Mouse (Mus musculus) limb, embryonic 12.5 days (tissue): ENCODE results near the gene Pard3b. TPM values are rescaled to one million over a fixed set of nuclear protein-coding genes. Genes with fewer than 3 reads are reported as not detected.

Source experiments
- ATAC-seq: fragments of 200-750 bp; cut with Nextera tagmentation; 2 replicates; pipeline ENCODE4 v1.8.0; 2017; ENCODE audit warnings: low read depth, moderate TSS enrichment; ENCODE audit not compliant: insufficient number of reproducible peaks, insufficient read depth, low FRiP score, low TSS enrichment
- H3K27ac ChIP-seq: fragments of 300-500 bp; sonication (generic); 2 replicates; pipeline ENCODE4 v1.5.1; 2016; ENCODE audit warnings: mild to moderate bottlenecking, moderate library complexity
- H3K27me3 ChIP-seq: fragments of 300-500 bp; sonication (generic); 2 replicates; pipeline ENCODE4 v1.6.1; 2016; ENCODE audit warnings: mild to moderate bottlenecking, moderate library complexity
- H3K36me3 ChIP-seq: fragments of 300-500 bp; sonication (generic); 2 replicates; pipeline ENCODE4 v1.6.1; 2016; ENCODE audit warnings: mild to moderate bottlenecking, moderate library complexity
- H3K4me1 ChIP-seq: fragments of 300-500 bp; sonication (generic); replicated peaks from 2 replicates; pipeline ENCODE4 v1.6.1; 2016
- H3K4me2 ChIP-seq: fragments of 300-500 bp; sonication (generic); 2 replicates; pipeline ENCODE4 v1.6.1; 2016; ENCODE audit warnings: mild to moderate bottlenecking, moderate library complexity
- H3K4me3 ChIP-seq: fragments of 300-500 bp; sonication (generic); replicated peaks from 2 replicates; pipeline ENCODE4 v1.5.1; 2016; ENCODE audit warnings: mild to moderate bottlenecking
- H3K9ac ChIP-seq: fragments of 300-500 bp; sonication (generic); replicated peaks from 2 replicates; pipeline ENCODE4 v1.6.1; 2016; ENCODE audit warnings: mild to moderate bottlenecking, moderate library complexity
- H3K9me3 ChIP-seq: fragments of 300-500 bp; sonication (generic); 2 replicates; pipeline ENCODE4 v1.6.1; 2016; ENCODE audit warnings: mild to moderate bottlenecking, moderate library complexity
- whole genome bisulfite sequencing: fragments of 180-500 bp; shearing (Covaris S2); methylation state at CpG from one replicate; pipeline ENCODE4 v1.1.7; 2016; 5-methylcytosine and 5-hydroxymethylcytosine counted together
- polyA plus RNA-seq: library from polyadenylated mRNA; unstranded; fragments of >200 nt; fragmentation: Nextera tagmentation; extraction: Ambion mirVana; gene quantifications from 2 replicates; pipeline ENCODE4 v1.2.1, GENCODE M21; 2016

The Pard3b gene
- polyA plus RNA-seq, 1 experiment from 2014 or later: 20.0 TPM

DNA sequence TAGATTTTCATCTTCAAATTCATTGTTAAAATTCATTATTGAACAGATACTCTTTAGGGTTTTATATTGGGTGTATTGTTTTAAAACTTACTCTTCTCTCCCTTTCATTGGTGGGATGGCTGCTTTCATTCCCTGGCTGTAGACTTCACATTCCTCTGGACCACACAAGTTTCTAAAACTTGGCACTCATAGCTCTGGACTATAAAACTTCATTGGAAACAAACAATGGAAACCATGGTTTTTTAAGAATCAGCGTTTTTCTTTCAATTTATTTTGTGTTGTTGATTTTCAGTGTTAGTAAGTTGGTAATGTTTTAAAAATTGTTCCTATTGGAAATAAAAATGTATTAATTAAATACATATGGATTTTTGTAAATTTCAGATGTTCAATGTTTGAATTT lies 118.1 kb downstream of the Pard3b start:
- 0 out of 2 replicates have a peak, but pooled peaks cover 7% of the 10 kb centered on the region for H3K9me3 ChIP-seq
- H3K4me3 ChIP-seq: no peak overlapping the region
- 78% methylated on average over 1 of the region's 1 CpGs for WGBS
- no peak for ATAC-seq
- no peak overlapping the region for H3K9ac ChIP-seq
- no peaks in the 10 kb centered on the region for H3K4me1 ChIP-seq
- H3K27ac ChIP-seq: no peak overlapping the region
- no peaks in the 10 kb centered on the region for H3K27me3 ChIP-seq
- H3K4me2 ChIP-seq: no peak overlapping the region
- no peaks in the 10 kb centered on the region for H3K36me3 ChIP-seq

- no peak overlapping the region for H3K4me3 ChIP-seq
- ATAC-seq: no peak
- H3K4me2 ChIP-seq: no peak overlapping the region
- no peaks in the 10 kb centered on the region for H3K4me1 ChIP-seq
- H3K27ac ChIP-seq: no peak overlapping the region
- H3K27me3 ChIP-seq: no peaks in the 10 kb centered on the region
- H3K9me3 ChIP-seq: no peaks in the 10 kb centered on the region
- H3K36me3 ChIP-seq: no peaks in the 10 kb centered on the region
- no peak overlapping the region for H3K9ac ChIP-seq
Observed at GRCm38 (mm10) chr1:61771213-61771612, 132.6 kb downstream of the Pard3b start.

DNA sequence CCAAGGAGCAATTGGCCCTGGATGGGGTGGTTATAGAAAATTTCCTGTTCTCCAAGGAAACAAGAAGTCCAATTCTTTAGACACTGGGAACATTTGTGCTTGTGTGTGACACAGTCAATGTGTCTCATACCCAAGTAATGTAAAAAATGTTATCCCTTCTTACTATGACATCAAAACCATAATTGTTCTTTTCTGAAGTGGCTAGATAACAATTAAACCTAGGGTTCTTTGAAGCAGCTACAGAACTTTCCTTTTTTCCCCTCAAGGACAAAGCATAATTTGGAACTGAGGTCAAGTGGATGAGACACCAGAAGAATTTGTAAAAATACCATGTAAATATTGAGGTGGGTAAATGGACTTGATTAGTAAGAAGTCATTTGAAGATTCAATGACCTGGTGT lies 140.1 kb downstream of the Pard3b start:
- Histone ChIP-seq H3K9me3 (no peaks in the 10 kb centered on the region), H3K4me1 (0 out of 2 replicates have a peak, but pooled peaks cover 5% of the 10 kb centered on the region), H3K27ac (no peak overlapping the region), H3K27me3 (no peaks in the 10 kb centered on the region), H3K4me3 (no peak overlapping the region), H3K4me2 (no peak overlapping the region), H3K36me3 (no peaks in the 10 kb centered on the region), H3K9ac (no peak overlapping the region)
- no peak for ATAC-seq

- no peak overlapping the region for H3K9ac ChIP-seq
- 48% methylated on average over 5 of the region's 5 CpGs for WGBS
- no peak for ATAC-seq
- no peak overlapping the region for H3K4me2 ChIP-seq
- no peak overlapping the region for H3K4me3 ChIP-seq
- H3K27me3 ChIP-seq: no peaks in the 10 kb centered on the region
- no peaks in the 10 kb centered on the region for H3K36me3 ChIP-seq
- no peaks in the 10 kb centered on the region for H3K9me3 ChIP-seq
- H3K4me1 ChIP-seq: peaks cover 5% of the 10 kb centered on the region; the same call in 1 of the 2 replicates
- no peak overlapping the region for H3K27ac ChIP-seq
Observed at GRCm38 (mm10) chr1:61779906-61780305, 141.3 kb downstream of the Pard3b start.

DNA sequence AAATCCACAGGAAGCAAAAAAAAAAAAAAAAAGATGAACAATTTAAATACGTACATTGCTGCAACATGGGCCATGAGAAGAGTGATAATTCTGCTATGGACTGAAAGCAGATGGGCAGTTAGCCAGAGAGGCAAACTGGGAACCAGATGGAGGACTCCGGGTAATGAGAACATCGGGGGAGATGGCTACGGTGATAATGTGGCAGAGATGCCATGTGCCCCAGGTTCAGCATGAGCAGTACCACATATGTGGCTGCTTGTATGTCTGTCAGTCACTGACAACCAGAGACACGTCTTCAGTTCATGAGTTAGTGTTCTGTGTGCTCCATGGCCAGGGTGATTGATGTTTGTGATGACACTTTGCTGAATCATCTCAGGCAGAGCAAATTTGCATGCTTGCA lies 157.7 kb downstream of the Pard3b start:
- Histone ChIP-seq H3K4me1 (no peaks in the 10 kb centered on the region), H3K4me2 (no peak overlapping the region), H3K9ac (no peak overlapping the region), H3K27me3 (no peaks in the 10 kb centered on the region), H3K9me3 (no peaks in the 10 kb centered on the region), H3K27ac (no peak overlapping the region), H3K36me3 (no peaks in the 10 kb centered on the region), H3K4me3 (no peak overlapping the region)
- WGBS: 81% methylated on average over 5 of the region's 5 CpGs
- ATAC-seq: no peak

DNA sequence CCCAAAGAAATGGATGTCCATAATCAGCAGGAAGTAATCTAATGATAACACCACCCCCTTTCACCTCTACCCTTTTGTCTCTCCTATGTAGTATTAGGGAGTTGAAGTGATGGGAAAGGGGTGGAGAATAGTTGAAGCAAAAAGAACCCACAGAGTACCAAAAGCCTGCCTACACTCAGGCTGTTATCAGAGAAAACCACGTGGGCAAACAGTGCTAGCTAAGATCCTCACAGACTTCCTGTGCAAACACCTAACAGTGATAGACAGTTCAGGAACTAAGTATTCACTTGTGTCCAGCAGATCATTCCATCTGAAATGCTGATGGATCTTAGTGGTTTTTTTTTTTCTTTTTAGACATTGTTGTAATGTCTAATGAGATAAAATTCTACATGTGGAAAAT lies 181.6 kb downstream of the Pard3b start:
- Histone ChIP-seq H3K4me3 (no peak overlapping the region), H3K4me1 (no peaks in the 10 kb centered on the region), H3K4me2 (no peak overlapping the region), H3K36me3 (no peaks in the 10 kb centered on the region), H3K27ac (no peak overlapping the region), H3K27me3 (no peaks in the 10 kb centered on the region), H3K9ac (no peak overlapping the region), H3K9me3 (no peaks in the 10 kb centered on the region)
- WGBS: 47% methylated on average over 1 of the region's 1 CpGs
- ATAC-seq: no peak

- Histone ChIP-seq H3K9me3 (no peaks in the 10 kb centered on the region), H3K4me2 (no peak overlapping the region), H3K9ac (no peak overlapping the region), H3K4me1 (no peaks in the 10 kb centered on the region), H3K4me3 (no peak overlapping the region), H3K36me3 (no peaks in the 10 kb centered on the region), H3K27me3 (no peaks in the 10 kb centered on the region), H3K27ac (no peak overlapping the region)
- no peak for ATAC-seq
- WGBS: 90% methylated on average over 3 of the region's 3 CpGs
Observed at GRCm38 (mm10) chr1:61825560-61826191, 187.1 kb downstream of the Pard3b start.

GRCm38 (mm10) chr1:61837006-61837544 lies 198.5 kb downstream of the Pard3b start:
- H3K4me3 ChIP-seq: no peak overlapping the region
- WGBS: 57% methylated on average over 6 of the region's 6 CpGs
- no peaks in the 10 kb centered on the region for H3K9me3 ChIP-seq
- H3K9ac ChIP-seq: no peak overlapping the region
- 0 out of 2 replicates have a peak, but pooled peaks cover 4% of the 10 kb centered on the region for H3K4me1 ChIP-seq
- H3K27me3 ChIP-seq: no peaks in the 10 kb centered on the region
- no peak overlapping the region for H3K27ac ChIP-seq
- H3K4me2 ChIP-seq: no peak overlapping the region
- ATAC-seq: no peak
- no peaks in the 10 kb centered on the region for H3K36me3 ChIP-seq

DNA sequence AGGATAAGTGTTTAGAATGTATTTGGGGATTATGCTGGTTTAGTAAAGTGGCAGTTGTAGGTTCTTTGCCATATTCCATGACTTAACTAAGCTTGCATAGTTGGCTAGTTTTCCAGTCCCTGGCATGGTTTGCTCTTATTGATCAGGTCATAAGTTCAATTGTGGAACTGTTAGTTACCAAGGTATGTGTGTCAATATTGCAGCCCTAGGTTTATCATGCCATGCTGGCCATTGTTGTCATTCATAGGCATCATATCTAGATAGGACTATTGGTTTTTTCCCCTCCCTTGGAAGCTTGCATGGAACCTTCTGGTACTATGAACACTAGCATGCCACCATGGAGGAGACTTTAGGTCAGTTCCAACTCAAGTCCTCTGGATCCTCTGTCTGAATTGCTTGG lies 208.0 kb downstream of the Pard3b start:
- H3K9me3 ChIP-seq: no peaks in the 10 kb centered on the region
- no peak overlapping the region for H3K27ac ChIP-seq
- no peak for ATAC-seq
- no peak overlapping the region for H3K4me2 ChIP-seq
- H3K36me3 ChIP-seq: no peaks in the 10 kb centered on the region
- no peaks in the 10 kb centered on the region for H3K4me1 ChIP-seq
- no peak overlapping the region for H3K4me3 ChIP-seq
- H3K27me3 ChIP-seq: no peaks in the 10 kb centered on the region
- H3K9ac ChIP-seq: no peak overlapping the region

DNA sequence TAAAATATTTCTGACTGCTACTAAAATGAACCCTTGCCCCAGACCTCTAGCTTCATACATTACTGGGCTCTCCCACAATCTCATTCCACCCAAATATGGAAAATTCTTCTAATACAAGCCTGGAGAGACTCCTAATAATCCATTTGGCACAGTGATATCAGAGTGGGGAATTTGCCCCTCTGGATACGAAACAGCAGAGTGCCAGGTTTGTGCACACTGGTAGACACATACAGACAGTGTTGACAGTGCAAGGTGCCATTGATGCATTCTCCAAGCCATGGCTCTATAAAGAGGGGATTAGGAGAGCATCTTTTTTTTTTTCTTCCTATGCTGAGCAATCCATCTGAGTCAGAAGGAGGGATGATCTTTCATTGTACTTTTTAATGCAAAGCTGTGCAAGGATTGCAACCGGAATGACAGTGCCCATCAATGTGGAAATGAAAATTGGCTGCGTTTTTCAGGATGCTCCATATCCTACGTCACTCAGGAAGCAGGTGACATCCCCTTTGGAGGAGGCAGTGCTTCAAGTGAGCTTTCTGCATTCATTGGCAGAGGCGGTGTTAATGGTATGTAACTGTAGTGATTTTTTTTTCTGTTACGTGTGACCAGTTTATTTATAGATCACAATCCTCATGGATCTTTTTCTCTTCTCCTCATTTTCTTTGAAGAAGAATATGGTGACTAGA lies 210.5 kb downstream of the Pard3b start:
- Histone ChIP-seq H3K36me3 (no peaks in the 10 kb centered on the region), H3K4me1 (no peaks in the 10 kb centered on the region), H3K9ac (no peak overlapping the region), H3K27me3 (no peaks in the 10 kb centered on the region), H3K27ac (no peak overlapping the region), H3K4me3 (no peak overlapping the region), H3K9me3 (no peaks in the 10 kb centered on the region), H3K4me2 (no peak overlapping the region)
- ATAC-seq: no peak
- 85% methylated on average over 6 of the region's 6 CpGs for WGBS

- no peak overlapping the region for H3K9ac ChIP-seq
- no peaks in the 10 kb centered on the region for H3K27me3 ChIP-seq
- no peak overlapping the region for H3K4me2 ChIP-seq
- no peak for ATAC-seq
- no peaks in the 10 kb centered on the region for H3K36me3 ChIP-seq
- no peaks in the 10 kb centered on the region for H3K9me3 ChIP-seq
- 61% methylated on average over 5 of the region's 5 CpGs for WGBS
- no peaks in the 10 kb centered on the region for H3K4me1 ChIP-seq
- no peak overlapping the region for H3K27ac ChIP-seq
- no peak overlapping the region for H3K4me3 ChIP-seq
Observed at GRCm38 (mm10) chr1:61850471-61850870, 211.8 kb downstream of the Pard3b start.

- 72% methylated on average over 5 of the region's 5 CpGs for WGBS
- Histone ChIP-seq H3K36me3 (no peaks in the 10 kb centered on the region), H3K27me3 (no peaks in the 10 kb centered on the region), H3K4me2 (no peak overlapping the region), H3K27ac (no peak overlapping the region), H3K4me3 (no peak overlapping the region), H3K9ac (no peak overlapping the region), H3K4me1 (no peaks in the 10 kb centered on the region), H3K9me3 (no peaks in the 10 kb centered on the region)
- no peak for ATAC-seq
Observed at GRCm38 (mm10) chr1:61851176-61851575, 212.6 kb downstream of the Pard3b start.
